Mouse (Mus musculus) adrenal gland, adult 2 months (tissue): ENCODE measurements around the gene Ints4. TPM values are rescaled to one million over a fixed set of nuclear protein-coding genes. Genes with fewer than 3 reads are reported as not detected.

Source experiments
- DNase-seq: peaks from one replicate; pipeline ENCODE4 v3.0.0; 2021
- polyA plus RNA-seq: library from polyadenylated mRNA; depleted of rRNA; stranded (reverse); fragments of >200 nt; gene quantifications from 2 replicates; pipeline ENCODE4 v1.2.3, GENCODE M21; 2012; rRNA removed
- total RNA-seq, 2 experiments: library from RNA; stranded (reverse); gene quantifications; 2 replicates each; pipeline ENCODE4 v1.2.3; 2021

The Ints4 gene
- total and polyA plus RNA-seq, 3 experiments = 58.8 to 70.5 (median 60.3) TPM

DNA sequence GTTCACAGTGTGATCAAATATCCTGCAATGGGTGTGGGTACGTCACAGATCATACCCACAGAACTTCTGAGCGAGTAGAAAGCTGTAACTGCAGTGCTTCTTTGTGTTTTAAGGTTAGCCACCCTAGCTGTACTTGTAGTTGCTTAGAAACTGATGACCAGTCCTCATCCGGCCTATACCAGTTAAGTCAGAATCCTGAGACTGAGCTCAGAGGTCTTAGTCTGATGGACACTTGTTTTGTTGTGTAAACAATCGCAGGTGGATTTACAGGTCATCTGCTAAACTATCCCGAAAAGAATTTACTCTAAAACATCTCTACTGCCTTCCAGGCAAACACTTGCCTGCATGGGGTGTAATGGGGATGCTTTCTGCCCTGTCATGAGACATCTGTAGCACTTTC, 55.8 kb downstream of the Ints4 start:
- DNase-seq = no peak

DNA sequence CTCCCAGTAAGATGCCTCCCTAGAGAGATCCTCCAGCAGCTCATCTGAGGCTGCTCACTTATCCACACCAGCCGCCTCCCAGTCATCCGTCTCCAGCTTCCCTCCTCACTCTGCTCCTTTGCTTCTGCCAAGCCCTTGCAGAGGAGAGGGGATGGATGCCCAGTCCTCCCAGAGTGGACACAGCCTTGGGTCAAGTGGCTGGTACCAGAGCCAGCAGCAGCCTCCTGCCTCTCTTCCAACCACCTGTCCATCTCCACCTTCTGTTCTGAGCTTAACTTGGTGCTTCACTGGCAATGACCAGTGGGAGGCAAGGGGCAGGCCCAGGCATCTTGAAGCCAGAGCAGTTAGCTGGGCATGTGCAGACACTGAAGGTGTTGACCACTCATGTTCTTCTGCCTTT, 65.7 kb downstream of the Ints4 start:
- DNase-seq = no peak

DNA sequence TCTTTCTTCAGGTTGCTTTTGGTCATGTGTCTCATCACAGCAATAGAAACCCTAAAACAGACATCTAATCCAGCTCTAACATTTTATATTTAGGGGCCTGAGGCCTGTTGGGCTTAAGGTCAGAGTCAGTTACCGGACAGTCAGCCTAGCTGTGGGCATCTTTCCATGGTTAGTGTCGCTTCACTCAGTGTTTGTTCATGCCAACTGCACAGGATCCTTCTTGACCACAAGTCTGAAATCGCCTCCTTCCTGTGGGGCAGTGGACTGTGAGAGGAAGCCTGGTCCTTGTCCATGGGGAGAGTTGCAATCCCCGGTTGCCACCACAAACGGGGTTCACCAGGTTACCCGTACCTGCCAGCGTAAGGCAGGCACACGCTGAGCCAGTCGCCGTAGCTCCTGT, 68.5 kb downstream of the Ints4 start:
- DNase-seq = no peak

DNA sequence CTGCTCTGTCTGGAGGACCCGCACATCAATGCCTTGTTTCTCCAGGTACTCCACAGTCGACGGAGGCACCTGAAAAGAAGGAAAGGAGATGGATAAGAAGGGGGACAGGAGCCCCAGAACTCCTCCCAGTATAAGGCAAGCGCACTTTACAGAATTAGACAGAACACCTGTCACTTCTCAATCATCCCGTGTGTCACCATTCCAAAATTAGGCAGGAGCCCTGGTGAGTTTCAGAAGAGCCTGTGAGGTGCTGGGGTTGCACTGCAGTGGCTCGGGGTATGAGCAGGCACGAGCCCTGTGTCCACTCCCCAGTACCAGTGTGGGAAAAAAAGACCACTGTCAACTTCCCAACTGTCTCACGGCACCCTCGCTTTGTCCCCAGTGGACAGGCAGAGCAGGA, 69.9 kb downstream of the Ints4 start:
- DNase-seq = no peak

DNA sequence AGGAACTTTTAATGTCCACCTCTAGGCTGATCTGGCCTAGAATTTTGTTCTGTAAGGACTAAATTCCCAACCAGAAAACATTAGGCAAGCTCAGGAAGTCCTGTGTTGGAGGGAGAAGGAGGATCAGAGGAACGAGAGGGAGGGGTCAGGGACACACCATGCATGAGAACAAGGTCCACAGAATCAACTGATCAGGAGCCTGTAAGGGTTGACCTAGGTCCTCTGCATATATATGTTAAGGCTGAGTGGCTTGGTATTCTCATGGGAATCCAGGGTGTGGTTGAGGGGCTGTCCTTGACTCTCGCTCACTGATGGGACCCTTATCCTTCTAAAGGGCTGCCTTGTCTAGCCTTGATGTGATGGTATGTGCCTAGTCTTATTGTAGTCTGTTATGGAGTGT, 82.8 kb downstream of the Ints4 start:
- DNase-seq = no peak

DNA sequence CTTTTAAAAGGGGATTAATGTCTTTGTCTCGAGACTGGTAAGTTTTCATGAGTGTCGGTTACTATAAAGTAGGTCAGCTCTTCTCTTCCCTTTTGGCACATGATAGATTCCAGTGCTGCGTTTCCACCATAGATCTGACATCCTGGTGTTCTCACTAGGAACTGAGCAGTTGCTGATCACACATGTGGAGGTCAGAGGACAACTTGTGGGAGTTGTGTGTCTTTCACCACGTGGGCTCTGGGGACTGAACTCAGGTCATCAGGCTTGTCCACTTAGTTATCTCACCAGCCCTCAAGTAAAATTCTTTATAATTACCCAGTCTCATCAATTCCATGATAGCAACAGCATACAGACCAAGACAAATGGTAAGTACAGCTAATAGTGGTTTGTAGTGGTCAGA, 88.6 kb downstream of the Ints4 start:
- DNase-seq = no peak

DNA sequence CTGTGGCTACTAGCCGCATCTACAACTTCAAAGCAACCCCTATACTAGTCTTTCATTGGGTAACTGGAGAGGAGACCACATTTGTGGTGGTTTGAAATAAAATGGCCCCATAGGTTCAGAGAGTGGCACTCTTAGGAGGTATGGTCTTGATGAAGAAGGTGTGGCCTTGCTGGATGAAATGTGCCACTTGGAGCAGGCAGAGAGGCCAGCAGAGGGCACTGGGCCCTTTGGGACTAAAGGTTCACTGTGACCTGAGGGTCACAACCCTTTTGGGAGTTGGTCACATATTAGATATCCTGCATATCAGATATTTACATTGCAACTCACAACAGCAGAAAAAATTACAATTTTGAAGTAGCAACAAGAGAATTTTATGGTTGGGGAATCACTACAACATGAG, 89.6 kb downstream of the Ints4 start:
- DNase-seq = no peak

DNA sequence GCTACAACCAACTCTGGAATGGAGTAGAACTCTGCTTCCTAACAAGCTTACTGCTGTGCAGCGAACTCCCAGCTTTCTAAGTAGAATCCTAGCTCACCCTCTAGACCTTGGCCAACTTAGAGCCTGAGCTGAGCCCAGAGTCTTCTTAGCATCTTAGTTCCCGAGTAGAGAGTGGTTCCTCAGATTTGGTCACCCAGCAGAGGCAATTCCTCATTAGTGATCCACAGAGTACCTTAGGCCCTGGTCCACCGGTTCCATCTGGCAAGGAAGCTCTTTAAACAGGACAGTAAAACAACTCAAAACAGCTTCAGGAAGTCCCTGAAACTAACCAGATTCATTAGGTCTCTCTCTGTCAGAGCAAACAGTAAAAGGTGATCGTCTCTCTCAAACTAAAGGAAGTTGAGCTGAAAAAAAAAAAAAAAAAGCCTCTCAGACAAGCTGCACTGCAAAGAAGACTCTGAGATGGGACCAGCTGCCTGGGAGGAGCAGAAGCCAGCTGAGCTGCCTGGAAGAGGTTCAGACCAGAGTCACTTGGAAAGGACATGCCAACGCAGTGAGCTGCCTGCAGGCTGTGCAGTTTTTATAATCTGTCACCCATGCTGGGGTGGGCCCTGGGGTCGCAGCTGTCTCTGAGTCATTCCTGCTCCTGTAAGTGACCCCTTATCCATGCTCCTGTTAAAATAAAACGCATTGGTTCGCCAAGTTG, 97.8 kb downstream of the Ints4 start:
- DNase-seq = peak; percentile 46

DNA sequence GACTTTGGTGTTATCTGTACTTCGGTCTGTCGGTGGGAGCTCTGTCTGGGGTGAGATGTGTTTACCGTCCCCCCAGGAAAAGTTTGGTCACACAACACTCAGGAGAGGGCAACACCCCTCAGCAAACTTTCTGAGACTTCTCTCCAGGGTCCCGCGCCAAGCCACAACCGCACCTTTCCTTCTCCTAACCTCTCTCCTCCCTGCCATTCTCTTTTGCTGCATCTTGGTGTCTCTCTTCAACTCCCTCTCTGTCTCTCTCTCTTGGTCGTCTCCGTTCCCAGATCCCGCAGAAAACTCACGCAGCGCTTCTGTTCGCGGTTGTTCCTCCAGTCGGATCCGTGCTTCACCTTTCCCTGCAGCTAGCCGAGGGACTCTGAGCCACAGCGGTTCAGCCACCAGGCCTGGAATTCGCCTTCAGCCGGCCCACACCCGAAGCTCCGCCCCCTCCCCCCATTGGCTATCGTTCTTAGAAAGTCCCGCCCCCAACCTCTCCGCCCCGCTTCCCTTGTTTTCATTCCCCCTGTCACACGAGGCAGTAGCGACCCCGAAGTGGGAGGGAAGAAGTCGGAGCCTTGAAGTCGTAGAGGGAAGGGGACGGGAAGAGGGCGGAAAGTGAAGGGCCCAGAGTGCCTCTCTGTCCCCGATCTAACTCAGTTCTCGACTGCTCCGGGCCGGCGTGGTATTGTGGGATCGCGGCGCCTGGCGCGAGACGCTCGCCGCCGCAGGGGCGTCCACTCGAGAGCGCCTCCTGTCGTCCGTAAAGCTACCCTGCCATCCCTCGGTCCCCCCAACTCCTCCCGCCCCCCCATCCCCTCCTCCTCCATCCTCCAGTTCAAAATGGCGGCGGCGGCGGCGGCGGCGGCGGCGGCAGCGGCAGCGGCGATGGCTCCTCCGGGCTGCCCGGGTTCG, 98.6 kb downstream of the Ints4 start, which contains the start of the genes Aamdc and Rsf1:
Aamdc (minus strand) TSS at position 431 of the 909 bp plus-strand sequence.
Rsf1 (plus strand) TSS at position 823 of the 909 bp plus-strand sequence.
- peak; percentile 96 for DNase-seq

DNA sequence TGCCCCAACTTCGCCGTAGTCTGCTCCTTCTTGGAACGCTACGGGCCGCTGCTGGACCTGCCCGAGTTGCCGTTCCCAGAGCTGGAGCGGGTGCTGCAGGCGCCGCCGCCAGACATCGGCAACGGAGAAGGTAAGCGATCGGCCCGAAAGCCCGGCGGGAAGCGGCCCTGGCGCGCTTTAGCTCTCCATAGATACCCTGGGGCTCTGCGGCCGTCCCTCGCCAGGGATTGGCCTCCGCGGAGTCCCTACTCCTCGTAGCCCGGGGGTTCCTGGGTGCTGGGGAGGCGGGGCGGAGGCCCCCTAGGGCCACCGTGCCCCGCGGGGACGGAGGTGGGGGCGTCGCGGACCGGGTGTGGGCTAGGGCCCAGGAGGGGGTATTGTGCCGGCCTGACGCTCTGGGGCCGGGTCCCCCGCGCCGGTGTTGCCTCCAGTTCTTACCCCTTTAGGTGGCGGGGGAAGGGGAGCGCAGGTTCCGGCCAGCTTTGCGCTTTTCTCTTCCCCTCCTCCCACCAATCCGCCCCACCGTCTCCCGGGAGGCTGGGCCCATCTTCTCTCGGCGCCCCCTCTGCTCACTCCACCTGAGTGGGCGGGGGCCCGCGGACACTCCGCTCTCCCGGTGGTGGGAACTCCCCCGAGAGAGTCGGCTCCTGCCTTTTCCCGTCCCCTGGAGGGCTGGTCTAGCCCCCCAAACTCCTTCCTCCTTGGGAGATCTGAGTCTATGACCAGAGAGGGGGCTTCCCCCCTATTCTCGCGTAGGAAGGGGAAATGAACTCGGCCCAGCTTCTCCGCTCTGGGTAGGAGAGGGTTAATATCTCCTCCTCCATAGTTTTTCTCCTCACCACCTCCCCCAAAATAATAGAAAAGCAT, 99.5 kb downstream of the Ints4 start:
- peak; percentile 70 for DNase-seq

DNA sequence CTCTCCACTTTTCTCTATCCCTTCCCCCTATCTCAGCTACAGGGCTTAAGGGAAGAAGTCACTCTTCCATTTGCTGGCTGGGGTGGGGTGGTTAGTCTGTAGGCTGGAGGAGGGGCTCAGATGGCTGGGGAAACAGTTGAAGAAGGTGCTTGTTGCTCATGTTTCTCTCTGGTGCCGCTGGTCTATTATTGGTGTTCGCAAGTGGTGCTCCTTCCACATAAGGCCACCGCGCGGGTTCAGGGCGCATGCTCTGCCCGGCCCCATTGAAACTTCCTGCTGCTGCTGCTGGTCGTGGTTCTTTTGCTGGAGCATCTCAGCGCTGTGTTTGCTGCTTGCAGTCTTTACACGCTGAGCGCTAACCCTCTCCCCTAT, 100.1 kb downstream of the Ints4 start:
- peak; percentile 92 for DNase-seq

DNA sequence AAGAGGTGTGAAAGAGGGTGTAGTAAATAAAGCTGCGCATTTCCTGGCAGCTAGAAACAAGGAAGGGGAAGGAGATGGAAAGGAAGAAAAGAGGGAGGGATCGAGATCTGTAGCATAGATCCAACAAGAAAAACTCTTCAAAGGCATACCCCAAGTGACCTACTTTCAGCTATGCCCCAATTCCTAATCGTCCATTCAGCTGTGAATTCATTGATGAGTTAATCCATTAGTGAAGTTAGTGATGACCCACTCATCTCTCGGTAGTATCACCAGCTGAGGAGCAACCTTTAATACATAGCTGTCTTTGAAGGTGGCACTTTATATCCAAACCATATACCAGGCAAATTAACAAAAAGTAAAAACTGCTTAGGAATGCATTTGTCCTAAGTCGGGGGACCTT, 107.8 kb downstream of the Ints4 start:
- DNase-seq = no peak

DNA sequence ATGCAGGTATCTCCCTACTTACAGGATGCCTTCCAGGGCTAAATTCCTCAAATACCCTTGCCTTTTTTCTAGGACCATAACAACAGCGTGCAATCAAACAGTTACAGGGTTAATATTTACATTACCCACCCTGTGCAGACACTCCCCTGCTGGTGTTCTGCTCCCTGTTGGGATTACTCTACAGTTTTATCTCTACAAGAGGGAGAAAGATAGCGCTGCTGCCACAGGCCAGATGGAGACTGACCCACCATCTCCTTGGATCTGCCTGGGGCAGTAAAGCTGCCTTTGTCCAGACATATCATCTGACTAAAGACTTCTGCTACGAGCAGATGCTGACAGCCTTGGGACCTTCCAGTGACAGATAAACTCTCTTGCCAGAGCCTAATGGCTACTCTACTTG, 109.7 kb downstream of the Ints4 start:
- DNase-seq = no peak

Other genes with a start within 250 kb of the Ints4 start
- 1 to 10 TPM; 7.0 to 8.5 TPM for gene Usp35, start 148.9 kb upstream of the Ints4 start, total RNA-seq
- gene Usp35, start 148.9 kb upstream of the Ints4 start, polyA plus RNA-seq = 8.4 and 11.1 TPM in 2 replicates
- 10 to 100 TPM in 1 of 2 experiments, 1 to 10 TPM in 1; 7.3 to 11.4 TPM for gene Kctd21, start 148.6 kb upstream of the Ints4 start, total RNA-seq
- 5.3 and 5.6 TPM in 2 replicates for gene Kctd21, start 148.6 kb upstream of the Ints4 start, polyA plus RNA-seq
- 10 to 100 TPM; 15.2 to 16.6 TPM for gene Alg8, start 109.3 kb upstream of the Ints4 start, total RNA-seq
- gene Alg8, start 109.3 kb upstream of the Ints4 start, polyA plus RNA-seq = 6.0 and 7.3 TPM in 2 replicates
- 100 to 1,000 TPM; 263 to 364 TPM for gene Ndufc2, start 81.0 kb upstream of the Ints4 start, total RNA-seq
- 264 and 287 TPM in 2 replicates for gene Ndufc2, start 81.0 kb upstream of the Ints4 start, polyA plus RNA-seq
- gene Thrsp, start 63.2 kb upstream of the Ints4 start, total RNA-seq = 1,000 to 10,000 TPM in 1 of 2 experiments, 100 to 1,000 TPM in 1; 552 to 1,139 TPM
- gene Thrsp, start 63.2 kb upstream of the Ints4 start, polyA plus RNA-seq = 258 and 373 TPM in 2 replicates
- 1 to 10 TPM; 1.2 to 4.2 TPM for gene Kctd14, start 29.6 kb upstream of the Ints4 start, total RNA-seq
- gene Kctd14, start 29.6 kb upstream of the Ints4 start, polyA plus RNA-seq = 0.76 and 1.2 TPM in 2 replicates
- gene Aamdc, start 98.5 kb downstream of the Ints4 start, total RNA-seq = 10 to 100 TPM; 31.7 to 49.1 TPM
- 8.5 and 11.6 TPM in 2 replicates for gene Aamdc, start 98.5 kb downstream of the Ints4 start, polyA plus RNA-seq
- gene Rsf1, start 98.9 kb downstream of the Ints4 start, total RNA-seq = 10 to 100 TPM; 24.3 to 25.9 TPM
- gene Rsf1, start 98.9 kb downstream of the Ints4 start, polyA plus RNA-seq = 0.74 and 1.2 TPM in 2 replicates
- 10 to 100 TPM; 43.5 to 67.2 TPM for gene Clns1a, start 215.7 kb downstream of the Ints4 start, total RNA-seq
- gene Clns1a, start 215.7 kb downstream of the Ints4 start, polyA plus RNA-seq = 36.4 and 45.4 TPM in 2 replicates